Mouse (Mus musculus) heart, adult 2 months (tissue): ENCODE results near the gene Pik3ca. TPM values are rescaled to one million over a fixed set of nuclear protein-coding genes. Genes with fewer than 3 reads are reported as not detected.

Experiments used
- DNase-seq, 2 experiments: peaks; one replicate each; pipeline ENCODE4 v3.0.0; 2021
- H3K27ac ChIP-seq: fragments of 200-600 bp; 2 replicates; pipeline ENCODE4 v1.8.1; 2022
- H3K27me3 ChIP-seq: fragments of 200-500 bp; 2 replicates; pipeline ENCODE4 v1.6.1; 2012; ENCODE audit warnings: mild to moderate bottlenecking, low read length, inconsistent platforms, mixed read lengths; ENCODE audit not compliant: control insufficient read depth, insufficient read depth
- H3K36me3 ChIP-seq: fragments of 200-500 bp; 2 replicates; pipeline ENCODE4 v1.6.1; 2012; ENCODE audit warnings: low read length, inconsistent platforms; ENCODE audit not compliant: control insufficient read depth, insufficient read depth
- H3K4me1 ChIP-seq: fragments of 200-500 bp; 2 replicates; pipeline ENCODE4 v1.6.1; 2011; ENCODE audit warnings: low read length; ENCODE audit not compliant: control insufficient read depth, insufficient read depth
- H3K4me3 ChIP-seq: fragments of 200-600 bp; 2 replicates; pipeline ENCODE4 v1.8.1; 2022
- H3K79me2 ChIP-seq: fragments of 200-500 bp; replicated peaks from 2 replicates; pipeline ENCODE4 v1.6.1; 2012; ENCODE audit warnings: mild to moderate bottlenecking, inconsistent platforms, low read length, moderate library complexity, mixed read lengths; ENCODE audit not compliant: control insufficient read depth, insufficient read depth
- H3K9ac ChIP-seq: fragments of 200-500 bp; 2 replicates; pipeline ENCODE4 v1.6.1; 2012; ENCODE audit warnings: low read depth, mild to moderate bottlenecking, control low read depth, inconsistent platforms, low read length, mixed read lengths
- CTCF ChIP-seq: fragments of 200-600 bp; IDR thresholded peaks from 2 replicates; pipeline ENCODE4 v1.8.1; 2022; ENCODE audit warnings: antibody characterized with exemption, mild to moderate bottlenecking, moderate library complexity
- EP300 ChIP-seq: fragments of 200-500 bp; IDR thresholded peaks from 2 replicates; pipeline ENCODE4 v1.6.1; 2011; ENCODE audit warnings: low read depth, low read length, control low read depth; ENCODE audit not compliant: insufficient read depth
- POLR2A ChIP-seq: fragments of 200-500 bp; IDR thresholded peaks from 2 replicates; pipeline ENCODE4 v1.6.1; 2011; ENCODE audit warnings: mild to moderate bottlenecking, low read depth, low read length, control low read depth; ENCODE audit not compliant: insufficient read depth
- WGBS: fragments of 180-500 bp; shearing (Covaris S2); methylation state at CpG from one replicate; pipeline ENCODE4 v1.1.7; 2018; 5-methylcytosine and 5-hydroxymethylcytosine counted together
- intact Hi-C: fragments of 180-260 bp; cut with DNase I; formaldehyde crosslinking; loops from one replicate; pipeline ENCODE4 v1.15.1; 2025
- polyA plus RNA-seq: library from polyadenylated mRNA; depleted of rRNA; stranded (reverse); fragments of >200 nt; gene quantifications from 2 replicates; pipeline ENCODE4 v1.2.3, GENCODE M21; 2012
- total RNA-seq, 2 experiments: library from RNA; stranded (reverse); gene quantifications; 2 replicates each; pipeline ENCODE4 v1.2.3; 2021

Gene Pik3ca
- total and polyA plus RNA-seq, 3 experiments = 6.5 to 48.5 (median 43.5) TPM

DNA sequence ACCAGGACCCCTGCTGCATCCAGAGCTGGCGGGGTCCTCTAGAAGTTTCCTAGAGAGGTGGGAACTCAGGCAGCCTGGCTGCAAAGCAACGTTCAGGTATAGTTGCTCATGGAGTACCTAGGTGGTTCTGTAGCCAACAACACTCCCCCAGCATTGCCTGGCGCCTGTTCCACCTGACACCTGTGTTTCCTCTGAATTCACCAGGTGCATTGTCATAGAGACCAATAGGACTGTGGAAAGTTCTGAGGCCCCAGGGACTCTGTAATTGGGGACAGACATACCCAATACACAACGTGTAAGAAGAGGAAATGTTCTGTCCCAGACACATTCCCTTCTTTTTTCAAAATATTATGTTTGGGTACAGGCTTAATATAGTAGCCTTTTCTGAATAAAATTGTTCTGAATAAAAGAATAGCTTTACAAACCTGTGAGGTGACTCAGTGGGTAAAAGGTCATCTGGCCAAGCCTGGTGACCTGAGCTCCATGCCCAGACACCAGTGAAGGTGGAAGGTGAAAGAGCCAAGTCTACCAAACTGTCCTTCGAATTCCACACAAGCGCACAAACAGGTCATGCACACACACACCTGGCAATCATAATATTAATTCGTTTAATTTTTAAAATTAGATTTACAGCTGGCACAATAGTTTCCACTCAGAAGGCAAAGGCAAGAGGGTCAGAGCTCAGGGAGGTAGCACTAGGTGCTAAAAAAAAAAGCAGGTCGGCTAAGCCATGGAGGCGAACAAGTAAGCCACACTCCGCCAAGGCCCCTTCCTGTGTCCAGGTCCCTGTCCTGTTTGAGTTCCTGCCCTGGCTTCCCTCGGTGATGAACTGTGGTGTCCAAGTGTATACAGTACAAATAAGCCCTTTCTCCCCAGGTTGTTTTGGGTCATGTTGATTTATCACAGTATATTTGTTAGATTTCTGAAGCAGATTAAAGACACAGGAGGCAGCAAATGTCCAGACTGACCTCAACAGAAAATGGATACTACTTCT lies 94.9 kb downstream of the Pik3ca start, which contains the start of gene Kcnmb3:
Gene Kcnmb3, minus strand, starts transcription at position 135 of the 994 bp plus-strand sequence.
- Histone ChIP-seq H3K27ac (no peak within 1 kb of the TSS), H3K36me3 (no peaks in the 10 kb centered on the region), H3K79me2 (no peaks in the 10 kb centered on the region), H3K4me3 (no peak within 1 kb of the TSS), H3K9ac (no peak within 1 kb of the TSS), H3K4me1 (no peaks in the 10 kb centered on the region), H3K27me3 (no peaks in the 10 kb centered on the region)
- TF ChIP-seq CTCF (no peak), POLR2A (no peak), EP300 (no peak)
- 71% methylated on average over 11 of the region's 11 CpGs for WGBS
- intact Hi-C loops = no loop called here
- no peak for DNase-seq

DNA sequence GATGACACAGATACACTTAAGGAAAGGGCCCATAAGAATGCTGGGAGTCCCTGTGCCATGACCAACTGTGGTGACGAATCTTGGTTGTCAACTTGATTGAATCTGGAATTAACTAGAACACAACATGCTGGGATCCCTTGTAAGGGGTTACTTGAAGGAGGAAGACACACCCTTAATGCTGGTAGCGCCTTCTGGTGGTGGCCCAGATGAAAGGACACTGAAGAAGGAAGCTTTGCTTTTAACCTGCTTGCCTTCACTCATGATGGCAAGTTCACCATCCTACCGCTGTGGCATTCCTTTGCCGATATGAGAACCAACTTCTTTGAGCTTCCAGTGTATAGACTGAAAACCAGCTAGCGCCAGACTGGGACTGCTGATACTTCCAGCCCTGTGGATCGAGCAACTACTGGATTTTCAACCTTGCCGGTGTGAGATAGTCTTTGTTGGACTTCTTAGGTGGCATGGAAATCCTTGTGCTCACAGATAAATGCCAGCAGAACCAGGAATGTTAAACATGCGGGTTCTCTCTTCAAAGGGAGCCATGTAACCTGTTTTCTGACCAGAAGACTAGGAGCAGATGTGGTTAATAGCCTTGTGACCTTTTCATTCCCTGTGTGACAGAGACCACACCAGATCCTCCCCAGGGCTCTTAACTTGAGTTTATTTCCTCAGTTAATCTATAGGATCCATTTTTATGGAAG lies 97.1 kb downstream of the Pik3ca start:
- H3K4me1 ChIP-seq = no peaks in the 10 kb centered on the region
- no peaks in the 10 kb centered on the region for H3K36me3 ChIP-seq
- H3K27me3 ChIP-seq = no peaks in the 10 kb centered on the region
- no peak overlapping the region for H3K9ac ChIP-seq
- no peak overlapping the region for H3K4me3 ChIP-seq
- peak in 1 of 2 experiments; percentile 21 for DNase-seq
- TF ChIP-seq CTCF (peak; percentile 59), POLR2A (no peak)
- intact Hi-C loops = no loop called here
- 84% methylated on average over 8 of the region's 8 CpGs for WGBS
- H3K79me2 ChIP-seq = no peaks in the 10 kb centered on the region
- no peak overlapping the region for H3K27ac ChIP-seq

DNA sequence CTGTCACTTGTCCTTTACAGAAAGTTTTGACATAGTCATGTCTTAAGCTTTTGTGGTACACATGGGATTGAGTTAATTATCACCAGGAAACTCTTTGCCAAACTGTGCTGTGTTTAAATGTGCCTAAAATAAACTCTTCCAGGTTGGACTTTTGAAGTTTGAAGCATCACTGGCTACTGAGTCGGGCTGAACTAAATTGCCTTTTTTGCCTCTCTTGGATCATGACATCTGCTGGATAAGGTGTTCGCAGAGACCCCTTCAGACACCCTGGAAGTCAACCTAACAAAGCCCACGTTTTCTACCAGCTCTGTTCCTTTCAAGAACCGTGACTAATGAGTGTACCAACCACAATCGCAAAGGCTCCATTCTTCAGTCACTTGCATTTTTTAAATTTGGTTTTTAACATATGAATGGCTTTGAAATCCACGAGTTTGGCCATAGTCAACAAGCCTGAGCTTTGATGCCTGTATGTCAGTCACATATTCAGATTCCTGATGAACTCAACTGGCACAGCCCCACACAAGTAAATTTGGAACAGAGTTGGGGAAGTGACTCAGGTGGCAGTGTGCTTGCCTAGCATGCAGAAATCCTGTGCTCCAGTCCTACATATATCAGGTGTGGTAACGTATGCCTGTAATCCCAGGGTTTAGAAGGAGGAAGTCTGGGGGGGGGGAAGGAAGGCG lies 97.8 kb downstream of the Pik3ca start:
- no peak for DNase-seq
- no peak overlapping the region for H3K4me3 ChIP-seq
- WGBS = 78% methylated on average over 8 of the region's 8 CpGs
- TF ChIP-seq CTCF = no peak
- no peak for TF ChIP-seq EP300
- no peak for TF ChIP-seq POLR2A
- H3K9ac ChIP-seq = no peak overlapping the region
- no peaks in the 10 kb centered on the region for H3K27me3 ChIP-seq
- no peak overlapping the region for H3K27ac ChIP-seq
- no peaks in the 10 kb centered on the region for H3K36me3 ChIP-seq
- no peaks in the 10 kb centered on the region for H3K4me1 ChIP-seq
- intact Hi-C loops = no loop called here
- no peaks in the 10 kb centered on the region for H3K79me2 ChIP-seq

DNA sequence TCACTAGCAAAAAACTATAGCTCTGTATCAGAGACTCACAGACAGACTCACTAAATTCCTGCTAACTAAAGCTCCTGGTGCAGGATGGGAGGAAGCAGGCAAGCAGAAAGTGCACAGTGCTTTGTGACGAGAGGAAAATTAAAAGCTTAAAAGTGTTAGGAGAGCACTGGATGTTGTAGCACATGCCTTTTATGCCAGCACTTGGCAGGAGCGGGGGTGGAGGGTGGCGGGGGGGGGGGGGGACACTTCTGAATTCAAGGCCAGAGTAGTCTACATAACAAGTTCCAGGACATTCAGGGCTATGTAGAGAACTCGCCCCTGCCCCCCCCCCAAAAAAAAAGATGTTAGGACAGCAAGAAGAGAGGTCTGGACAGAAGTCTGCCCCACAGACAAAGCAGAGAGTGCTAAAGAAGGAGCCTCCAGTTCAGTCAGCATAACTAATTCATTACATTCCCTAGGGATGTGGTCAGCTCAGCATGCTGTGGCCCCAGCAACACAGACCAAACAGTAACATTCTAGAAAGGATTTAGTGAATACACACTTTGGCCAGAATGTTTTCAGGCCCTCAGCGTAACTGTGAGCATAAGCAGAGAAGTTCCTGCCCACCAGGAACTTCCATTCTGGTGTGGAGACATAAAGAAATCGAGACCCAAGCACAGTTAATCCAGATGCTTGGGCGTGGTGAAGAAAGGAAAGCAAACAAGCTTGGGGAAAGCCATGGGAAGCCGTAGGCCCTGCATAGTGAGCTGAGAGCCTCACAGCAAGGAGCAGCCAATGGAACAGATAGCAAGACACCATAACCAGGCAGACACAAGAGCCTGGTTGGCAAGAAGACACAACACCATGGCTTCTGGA lies 98.6 kb downstream of the Pik3ca start:
- Histone ChIP-seq H3K79me2 (no peaks in the 10 kb centered on the region), H3K27ac (no peak overlapping the region), H3K9ac (no peak overlapping the region), H3K36me3 (no peaks in the 10 kb centered on the region), H3K27me3 (no peaks in the 10 kb centered on the region), H3K4me3 (no peak overlapping the region), H3K4me1 (no peaks in the 10 kb centered on the region)
- intact Hi-C loops = no loop called here
- DNase-seq = no peak
- TF ChIP-seq CTCF = no peak
- TF ChIP-seq POLR2A = no peak
- TF ChIP-seq EP300 = no peak
- 60% methylated on average over 8 of the region's 8 CpGs for WGBS

DNA sequence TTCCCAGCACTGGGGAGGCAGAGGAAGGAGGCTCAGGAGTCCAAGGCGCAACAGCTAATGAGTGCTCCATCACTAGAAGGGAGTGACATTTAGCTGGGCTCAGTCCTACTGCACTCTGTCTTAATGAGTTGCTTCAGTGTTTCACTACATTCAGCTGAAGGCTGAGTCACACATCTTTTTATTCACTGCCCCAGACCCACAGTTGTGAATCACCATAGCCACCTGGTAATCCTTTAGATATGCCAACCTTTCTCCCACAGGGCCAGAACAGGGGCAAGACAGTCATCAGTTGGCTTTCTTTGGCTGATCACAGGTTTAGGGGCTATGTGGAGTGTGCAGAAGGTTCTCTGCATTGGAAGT lies 99.2 kb downstream of the Pik3ca start:
- Histone ChIP-seq H3K27me3 (no peaks in the 10 kb centered on the region), H3K27ac (no peak overlapping the region), H3K79me2 (no peaks in the 10 kb centered on the region), H3K4me1 (no peaks in the 10 kb centered on the region), H3K36me3 (no peaks in the 10 kb centered on the region), H3K4me3 (no peak overlapping the region), H3K9ac (no peak overlapping the region)
- WGBS = 97% methylated on average over 1 of the region's 1 CpGs
- TF ChIP-seq CTCF (no peak), POLR2A (no peak), EP300 (no peak)
- intact Hi-C loops = no loop called here
- no peak for DNase-seq
